Mouse (Mus musculus) cerebellum, adult 18-20 months (tissue): Measurements from ENCODE around the gene Herpud1.
"Not testable (repeated sequence)": the region's sequence is repeated elsewhere in the genome, so short reads cannot be mapped to it uniquely, and the experiment has no call there.

Source experiments
- DNase-seq, 2 experiments: peaks; one replicate each; pipeline ENCODE4 v3.0.0; 2021

Herpud1 gene

GRCm38 (mm10) chr8:94376176-94376575, 10.1 kb upstream of the Herpud1 start:
- DNase-seq = no peak

GRCm38 (mm10) chr8:94376580-94376979, 9.7 kb upstream of the Herpud1 start:
- DNase-seq = no peak

- DNase-seq = no peak
Observed at GRCm38 (mm10) chr8:94377031-94377430, 9.2 kb upstream of the Herpud1 start.

DNA sequence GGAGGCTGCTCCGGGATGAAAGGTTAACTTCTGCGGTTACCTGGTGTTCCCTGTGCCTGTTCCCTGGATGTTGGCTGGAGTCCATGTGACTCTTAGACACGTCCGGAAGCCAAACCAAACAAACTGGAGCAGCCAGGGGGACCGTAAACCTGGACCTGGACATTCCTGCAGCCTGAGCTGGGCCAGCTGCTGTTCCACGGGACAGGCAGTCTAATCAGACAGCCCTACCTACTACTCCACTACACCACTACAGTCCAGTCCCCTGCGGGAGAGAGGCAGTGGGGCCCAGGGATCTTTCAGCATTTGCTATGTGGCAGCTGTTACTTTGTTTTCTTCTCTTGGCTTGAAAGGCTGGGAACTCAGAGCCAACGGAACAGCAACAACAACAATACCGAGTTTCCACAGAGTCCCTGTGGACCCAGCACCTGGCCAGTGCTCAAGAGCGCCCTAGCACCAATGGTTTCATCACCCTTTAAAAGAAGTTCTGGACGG, 8.5 kb upstream of the Herpud1 start:
- no peak for DNase-seq

DNA sequence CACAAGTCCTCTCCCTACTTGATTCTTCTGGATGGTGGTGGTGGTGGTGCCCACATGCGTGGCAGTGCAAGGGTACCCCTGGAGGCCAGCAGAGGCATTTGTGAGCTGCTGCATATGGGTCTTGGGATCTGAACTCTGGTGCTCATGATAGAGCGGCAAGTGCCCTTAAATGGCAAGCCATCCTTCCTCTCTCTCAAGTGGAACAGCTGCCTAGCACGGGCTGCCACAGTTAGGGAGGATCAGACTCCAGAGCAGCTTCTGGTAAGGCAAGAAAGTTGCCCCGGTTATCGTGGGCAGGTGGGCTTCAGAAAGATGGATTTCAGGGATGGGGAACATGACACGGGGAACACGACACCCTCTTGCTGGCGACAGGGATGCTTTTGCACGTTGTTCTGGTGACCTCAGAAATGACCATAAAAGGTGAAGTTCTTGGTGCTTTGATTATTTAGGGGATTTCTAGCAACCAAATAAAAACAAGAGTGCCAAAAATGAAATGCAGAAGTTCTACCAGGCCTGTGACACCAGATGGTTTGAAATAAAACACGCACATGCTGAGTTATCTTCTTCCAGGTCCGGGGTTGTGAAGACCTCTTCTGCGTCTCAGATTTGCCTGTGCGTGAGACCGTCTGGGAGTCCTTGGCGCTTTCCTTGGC, 7.3 kb upstream of the Herpud1 start:
- no peak for DNase-seq

DNA sequence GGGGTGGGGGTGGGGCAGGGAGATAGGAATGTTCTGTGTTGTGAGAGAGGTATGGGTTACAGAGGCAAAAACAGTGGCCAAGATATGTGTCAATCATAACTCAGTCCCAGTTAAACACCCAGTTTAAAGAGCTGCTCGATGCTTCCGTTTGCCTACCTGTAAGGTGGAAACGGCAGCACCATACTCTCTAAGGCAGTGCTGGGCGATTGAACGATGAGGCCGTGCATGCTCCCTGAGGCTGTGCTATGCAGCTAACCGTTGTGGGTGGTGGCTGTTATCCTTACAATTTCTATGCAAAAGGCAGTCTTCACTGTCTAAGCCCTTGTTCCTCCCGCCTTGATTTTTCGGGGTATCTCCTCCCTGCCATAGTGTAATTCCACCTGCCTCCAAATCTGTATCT, 6.6 kb upstream of the Herpud1 start:
- no peak for DNase-seq

DNA sequence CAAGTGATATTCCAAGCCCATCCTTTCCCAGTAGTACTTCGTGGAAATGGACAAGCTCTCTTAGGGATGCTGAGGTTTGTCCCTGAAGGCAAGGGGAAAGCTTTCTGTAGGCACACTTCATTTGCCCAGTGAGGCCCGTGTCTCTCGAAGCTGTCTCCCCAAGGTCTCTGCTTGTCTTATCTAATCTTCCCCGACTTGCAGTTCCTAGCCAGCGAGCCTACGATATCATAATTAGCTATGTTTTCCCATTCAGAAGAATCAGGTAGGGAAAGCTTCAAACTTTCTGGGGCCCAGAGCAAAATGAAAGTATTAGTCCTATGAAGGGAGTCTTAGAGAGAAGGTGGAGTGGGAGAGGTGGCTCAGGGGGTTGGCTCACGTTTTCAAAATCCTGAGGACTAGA, 2.1 kb upstream of the Herpud1 start:
- no peak for DNase-seq

DNA sequence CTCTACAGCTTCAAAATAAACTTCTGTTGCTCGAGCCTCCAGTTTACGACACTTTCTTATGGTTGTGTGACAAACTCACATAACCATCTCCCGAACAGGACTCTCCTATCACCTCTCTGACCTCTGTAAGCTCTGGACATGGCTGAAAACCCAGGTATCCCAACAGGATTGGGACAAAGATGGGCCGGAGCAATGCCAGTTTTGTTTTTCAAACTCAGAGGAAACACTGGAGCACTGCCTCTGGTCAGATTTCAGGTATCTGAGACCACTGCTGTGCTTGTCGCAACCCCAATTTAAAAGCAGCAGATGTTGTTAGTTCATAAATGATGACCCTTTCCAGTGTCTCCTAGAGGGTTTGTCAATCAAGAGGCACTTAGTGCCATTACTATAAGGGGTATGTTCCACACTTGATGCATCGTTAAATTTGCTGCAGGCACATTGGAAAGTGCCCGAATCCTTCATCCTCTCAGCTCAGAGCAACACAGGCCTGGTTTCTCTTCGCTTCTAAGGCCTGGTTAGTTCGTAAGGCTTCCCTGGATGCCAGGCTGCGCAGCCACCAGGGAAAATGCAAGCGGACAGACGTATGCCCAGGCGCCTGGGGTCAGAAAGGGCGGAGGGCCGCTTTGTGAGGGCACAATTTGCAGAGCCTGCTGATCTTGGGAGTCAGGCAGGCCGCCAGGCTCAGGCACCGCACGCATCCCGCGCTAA, 578 bp upstream of the Herpud1 start:
- DNase-seq = no peak

- DNase-seq = peak; percentile 71 to 78
Observed at GRCm38 (mm10) chr8:94387027-94387684, 918 bp downstream of the Herpud1 start.

GRCm38 (mm10) chr8:94387785-94388184, 1.5 kb downstream of the Herpud1 start:
- DNase-seq = peak in 1 of 2 experiments; percentile 15

- DNase-seq = no peak
Observed at GRCm38 (mm10) chr8:94389531-94389930, 3.3 kb downstream of the Herpud1 start.

GRCm38 (mm10) chr8:94390429-94390828, 4.2 kb downstream of the Herpud1 start:
- DNase-seq = no peak

- no peak for DNase-seq
Observed at GRCm38 (mm10) chr8:94390910-94391309, 4.7 kb downstream of the Herpud1 start.

DNA sequence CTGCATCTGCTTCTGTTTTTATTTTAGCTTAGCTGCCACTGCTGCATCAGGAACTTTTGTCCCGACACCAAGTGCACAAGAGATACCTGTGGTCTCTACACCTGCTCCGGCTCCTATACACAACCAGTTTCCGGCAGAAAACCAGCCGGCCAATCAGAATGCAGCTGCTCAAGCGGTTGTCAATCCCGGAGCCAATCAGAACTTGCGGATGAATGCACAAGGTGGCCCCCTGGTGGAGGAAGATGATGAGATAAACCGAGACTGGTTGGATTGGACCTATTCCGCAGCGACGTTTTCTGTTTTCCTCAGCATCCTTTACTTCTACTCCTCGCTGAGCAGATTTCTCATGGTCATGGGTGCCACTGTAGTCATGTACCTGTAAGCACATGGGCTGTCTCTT, 5.9 kb downstream of the Herpud1 start:
- peak; percentile 27 to 32 for DNase-seq

DNA sequence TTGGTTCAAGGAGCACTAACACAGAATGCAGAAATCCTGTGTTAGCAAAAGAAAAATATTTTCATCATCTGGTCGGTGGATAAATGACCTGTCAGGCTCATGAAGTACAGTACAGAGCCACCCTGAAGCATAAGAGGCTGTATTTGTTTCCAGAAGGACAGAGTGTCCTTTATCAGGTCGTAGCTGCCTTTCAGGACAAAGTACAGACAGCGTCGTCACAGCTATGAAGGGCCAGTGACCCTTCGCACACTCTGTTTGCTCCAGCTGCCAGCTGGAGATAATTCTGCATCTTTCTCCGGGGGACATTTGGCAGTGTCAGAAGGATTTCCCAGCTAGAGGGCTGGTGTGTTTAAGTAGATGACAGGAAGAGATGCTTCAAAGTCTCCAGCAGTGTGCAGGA, 6.4 kb downstream of the Herpud1 start:
- no peak for DNase-seq

GRCm38 (mm10) chr8:94395851-94396540, 9.8 kb downstream of the Herpud1 start:
- DNase-seq = no peak

GRCm38 (mm10) chr8:94396964-94397657, 10.9 kb downstream of the Herpud1 start:
- DNase-seq = peak; percentile 43 to 50

- DNase-seq = no peak
Observed at GRCm38 (mm10) chr8:94398587-94398986, 12.3 kb downstream of the Herpud1 start.

DNA sequence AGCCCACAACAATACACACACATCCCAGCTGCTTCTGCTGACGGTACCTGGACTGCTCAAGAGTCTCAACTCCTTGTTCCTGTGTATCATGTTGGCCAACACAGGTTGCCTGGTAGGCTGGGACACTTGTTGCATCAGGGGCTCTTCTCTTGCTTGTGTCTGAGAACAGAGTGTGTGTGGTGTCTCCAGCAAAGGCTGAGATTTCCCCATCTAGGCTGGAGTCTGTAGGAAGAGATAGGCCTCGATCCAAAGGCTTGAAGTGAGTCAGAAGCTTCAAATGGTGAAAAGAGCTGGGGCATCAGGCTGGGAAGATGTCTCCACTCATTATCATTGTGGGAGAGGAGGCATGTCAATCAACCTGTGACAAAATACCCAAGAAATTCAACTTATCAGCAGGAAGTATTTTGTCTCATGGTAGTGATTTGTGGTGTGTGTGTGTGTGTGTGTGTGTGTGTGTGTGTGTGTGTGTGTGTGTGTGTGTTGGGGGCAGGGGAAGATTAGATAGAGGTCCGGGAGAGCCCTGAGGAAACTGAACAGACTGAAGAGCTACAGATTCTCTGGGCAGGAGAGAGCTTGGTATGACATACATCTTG, 13.2 kb downstream of the Herpud1 start:
- no peak for DNase-seq

DNA sequence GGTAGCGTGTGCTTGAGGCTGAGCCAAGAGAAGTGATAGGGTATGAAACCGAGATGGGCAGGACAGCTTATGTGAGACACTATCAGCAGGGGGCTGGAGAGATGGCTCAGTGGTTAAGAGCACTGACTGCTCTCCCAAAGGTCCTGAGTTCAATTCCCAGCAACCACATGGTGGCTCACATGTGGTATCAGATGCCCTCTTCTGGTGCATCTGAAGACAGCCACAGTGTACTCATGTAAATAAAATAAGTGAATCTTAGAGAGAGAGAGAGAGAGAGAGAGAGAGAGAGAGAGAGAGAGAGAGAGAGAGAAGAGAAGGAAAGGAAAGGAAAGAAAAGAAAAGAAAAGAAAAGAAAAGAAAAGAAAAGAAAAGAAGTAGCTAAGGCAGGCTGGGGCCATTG, 13.7 kb downstream of the Herpud1 start:
- DNase-seq = not testable (repeated sequence)

DNA sequence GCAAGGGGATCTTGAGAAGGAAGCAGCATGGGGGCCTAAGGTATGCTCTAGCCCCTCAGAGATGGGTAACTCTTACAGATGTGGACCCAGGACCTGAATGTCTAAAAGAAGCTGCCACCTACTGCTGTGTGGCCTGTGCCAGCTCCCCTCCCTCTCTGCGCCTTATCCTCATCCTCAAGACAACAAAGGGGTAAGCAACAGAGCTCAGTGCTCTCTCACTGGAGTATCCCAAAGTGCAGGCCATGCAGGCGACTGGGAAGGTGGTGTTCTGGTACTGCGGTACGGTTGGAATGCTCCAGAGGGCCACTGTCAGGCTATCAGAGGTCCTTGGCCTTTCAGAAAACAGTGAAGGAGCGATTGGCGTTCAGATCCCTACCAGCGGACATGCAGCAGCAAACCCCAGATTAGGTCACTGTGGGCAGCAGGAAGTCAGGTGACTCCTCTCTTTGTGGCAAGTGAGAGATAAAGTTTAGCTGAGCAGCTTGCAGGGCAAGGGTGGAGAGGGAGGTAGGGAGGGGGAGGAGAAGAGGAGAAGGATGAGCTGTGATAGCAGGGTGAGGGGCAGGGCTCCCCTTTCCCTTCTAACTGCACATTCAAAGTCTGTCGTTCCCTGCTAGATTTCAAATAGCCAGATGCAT, 22.3 kb downstream of the Herpud1 start:
- DNase-seq = no peak

GRCm38 (mm10) chr8:94409523-94409922, 23.3 kb downstream of the Herpud1 start:
- DNase-seq = no peak
